Mouse (Mus musculus): ENCODE measurements around the gene Gbp9.
"Not testable (repeated sequence)": the region's sequence is repeated elsewhere in the genome, so short reads cannot be mapped to it uniquely, and the experiment has no call there.

- TF ChIP-seq GATA1 (IDR thresholded peaks at IDR 0.05; ENCODE audit: borderline replicate concordance, low read length); FLI1 (IDR thresholded peaks at IDR 0.05; ENCODE audit: low read length): not testable (repeated sequence)
Measured at GRCm38 (mm10) chr5:105062403-105062802, 76.9 kb downstream of the Gbp9 start.

Measured in megakaryocyte, embryonic 14.5 days (primary cell).